Mouse (Mus musculus) T-cell, adult 2 months (primary cell): ENCODE results near the gene Meiob.

Experiments
- DNase-seq: peaks from one replicate; pipeline ENCODE4 v3.0.0; 2022; ENCODE audit warnings: low spot score

Meiob gene

GRCm38 (mm10) chr17:24874405-24874745, 70.3 kb downstream of the Meiob start:
- no peak for DNase-seq

GRCm38 (mm10) chr17:24874989-24875388, 70.9 kb downstream of the Meiob start:
- no peak for DNase-seq

- no peak for DNase-seq
These were observed 73.4 kb downstream of the Meiob start for GRCm38 (mm10) chr17:24877336-24878116.

GRCm38 (mm10) chr17:24878117-24878397, 74.0 kb downstream of the Meiob start:
- no peak for DNase-seq

GRCm38 (mm10) chr17:24878531-24878930, 74.4 kb downstream of the Meiob start:
- no peak for DNase-seq

GRCm38 (mm10) chr17:24881738-24882440, 77.8 kb downstream of the Meiob start:
- DNase-seq, result peak; percentile 18

- DNase-seq, result no peak
These were observed 80.3 kb downstream of the Meiob start for GRCm38 (mm10) chr17:24884391-24884790.

GRCm38 (mm10) chr17:24885356-24886133, 81.5 kb downstream of the Meiob start:
- DNase-seq, result no peak

- DNase-seq, result peak; percentile 99
These were observed 82.2 kb downstream of the Meiob start, which contains the start of the genes Nubp2 and Spsb3 for GRCm38 (mm10) chr17:24886134-24886931. TSS of gene Nubp2 (minus strand) at chr17:24886349. TSS of gene Spsb3 (plus strand) at chr17:24886643.

DNA sequence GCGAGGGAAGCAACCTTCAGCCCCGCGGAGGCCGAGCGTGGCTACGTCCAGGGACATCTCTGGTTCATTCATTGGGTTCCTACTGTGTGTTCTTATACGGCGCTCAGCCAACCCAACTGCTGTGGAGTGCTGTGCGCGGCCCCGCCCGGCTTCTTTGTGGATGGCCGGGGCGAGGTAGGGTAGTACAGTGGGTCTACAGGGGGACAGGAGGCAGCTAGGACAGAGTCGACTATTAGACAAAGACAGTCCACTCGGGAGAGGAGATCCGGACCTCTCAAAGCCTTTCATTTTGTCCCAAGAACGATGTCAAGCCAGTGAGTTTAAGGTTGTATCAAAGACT, 82.8 kb downstream of the Meiob start:
- no peak for DNase-seq

DNA sequence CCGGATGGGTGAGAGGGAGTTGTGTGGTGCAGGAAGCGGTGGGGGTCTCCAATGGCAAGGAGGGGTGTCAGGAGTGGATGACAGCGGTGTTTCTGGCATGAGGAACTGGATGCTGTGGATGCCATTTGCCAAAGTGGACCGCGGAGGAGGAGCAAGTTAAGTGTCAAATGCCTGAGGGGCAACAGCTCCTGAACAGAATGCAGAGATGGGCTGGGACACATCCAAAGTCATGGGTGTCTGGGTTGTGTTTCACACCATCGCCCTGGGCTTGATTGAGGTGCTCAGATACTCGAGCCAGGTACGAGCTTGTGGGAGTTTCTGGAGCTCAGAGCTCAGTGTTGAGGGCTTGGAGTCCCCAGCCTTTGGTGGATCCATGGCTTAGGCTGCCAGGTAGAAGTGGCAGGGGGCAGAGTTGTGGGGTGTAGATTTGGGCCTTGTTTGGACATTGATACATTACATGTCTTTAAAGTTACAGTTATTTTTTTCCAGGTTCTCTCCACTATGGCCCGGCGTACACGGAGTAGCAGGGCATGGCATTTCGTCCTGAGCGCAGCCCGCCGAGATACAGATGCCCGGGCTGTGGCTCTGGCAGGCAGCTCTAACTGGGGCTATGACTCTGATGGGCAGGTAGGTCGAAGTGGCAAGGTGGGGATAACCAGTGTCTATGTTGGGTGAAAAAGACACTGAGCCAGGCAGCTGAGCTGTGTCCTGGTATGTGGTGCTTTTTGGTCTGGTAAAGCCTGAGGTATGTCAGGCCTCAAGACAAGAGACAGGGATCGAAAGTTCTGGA, 83.4 kb downstream of the Meiob start:
- DNase-seq, result no peak

DNA sequence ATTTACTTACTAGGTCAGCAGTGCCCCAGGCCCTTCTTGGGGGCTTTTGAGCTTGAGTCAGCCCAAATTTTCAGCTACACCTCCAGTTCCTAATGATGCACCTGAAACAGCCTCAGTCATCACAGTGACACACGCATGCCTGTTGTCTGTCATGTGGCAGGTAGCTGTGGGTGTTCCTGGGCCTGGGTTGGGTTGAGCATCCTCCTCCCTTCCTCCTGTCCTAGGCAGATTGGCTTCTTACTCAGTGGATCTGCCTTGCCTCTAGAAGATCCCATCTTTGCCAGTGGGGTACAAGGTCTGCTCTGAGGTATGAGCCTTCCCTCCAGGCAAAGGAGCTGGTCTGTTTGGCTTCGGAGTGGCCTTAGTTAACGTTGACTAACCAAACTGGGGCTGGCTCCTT, 84.8 kb downstream of the Meiob start:
- DNase-seq, result no peak
